Mouse (Mus musculus): ENCODE results near the gene Cldn3. TPM values are rescaled to one million over a fixed set of nuclear protein-coding genes. Genes with fewer than 3 reads are reported as not detected.
A peak's percentile ranks its signal among the peaks of the same experiment; 100 is the strongest.

Gene Cldn3
- polyA plus RNA-seq, 1 experiment: 26.7 TPM

DNA sequence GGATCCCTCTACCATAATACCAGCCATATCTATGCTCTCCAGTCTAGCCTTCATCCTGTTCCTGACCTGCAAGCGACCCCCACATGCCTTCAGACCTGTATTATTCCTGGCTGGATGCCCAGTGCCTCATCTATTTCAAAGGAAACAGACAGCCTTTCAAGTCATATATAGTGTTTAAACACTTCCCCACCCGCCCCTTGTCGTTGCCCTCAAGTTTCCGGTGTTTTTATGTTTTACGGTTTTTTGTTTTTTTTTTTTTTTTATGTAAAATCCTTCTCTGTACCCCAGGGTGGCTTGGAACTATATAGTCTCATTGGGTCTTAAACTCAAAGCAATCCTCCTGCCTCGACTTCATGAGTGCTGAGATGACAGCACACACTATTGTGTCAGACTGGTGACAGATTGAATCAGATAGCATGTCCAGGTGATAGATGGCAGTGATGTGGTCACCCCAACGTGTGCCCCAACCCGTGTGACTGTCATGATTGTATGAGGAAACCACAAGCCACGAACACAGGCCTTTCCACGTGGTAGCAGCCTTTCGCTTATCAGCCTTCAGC, 38.7 kb downstream of the Cldn3 start:
- TF ChIP-seq POLR2A (IDR thresholded peaks at IDR 0.05; ENCODE audit: low read depth, low read length) (no peak), CTCF (conservative IDR thresholded peaks at IDR 0.05; ENCODE audit: insufficient read depth, insufficient read length, low read depth, low read length) (no peak)
- H3K27me3 ChIP-seq (replicated peaks; ENCODE audit: control insufficient read depth, insufficient read depth, low read length): no peaks in the 10 kb centered on the region
- DNase-seq: peak; percentile 46
- H3K4me1 ChIP-seq (ENCODE audit: control insufficient read depth, insufficient read depth, low read length): peaks cover 16% of the 10 kb centered on the region; the same call in 1 of the 2 replicates
- 52% methylated on average over 11 of the region's 11 CpGs for WGBS
- H3K27ac ChIP-seq (ENCODE audit: insufficient read depth, low read depth, low read length): no peak overlapping the region
- no peak overlapping the region for H3K4me3 ChIP-seq (ENCODE audit: insufficient read depth, low read depth, low read length)
- H3K36me3 ChIP-seq (ENCODE audit: control insufficient read depth, insufficient read depth, low read length): no peaks in the 10 kb centered on the region

GRCm38 (mm10) chr5:135025899-135026298, 39.9 kb downstream of the Cldn3 start:
- H3K27ac ChIP-seq (ENCODE audit: insufficient read depth, low read depth, low read length): no peak overlapping the region

GRCm38 (mm10) chr5:135029007-135029854, 43.2 kb downstream of the Cldn3 start:
- H3K27me3 ChIP-seq (replicated peaks; ENCODE audit: control insufficient read depth, insufficient read depth, low read length): no peaks in the 10 kb centered on the region
- TF ChIP-seq POLR2A (IDR thresholded peaks at IDR 0.05; ENCODE audit: low read depth, low read length) (no peak), CTCF (conservative IDR thresholded peaks at IDR 0.05; ENCODE audit: insufficient read depth, insufficient read length, low read depth, low read length) (no peak)
- no peak overlapping the region for H3K4me3 ChIP-seq (ENCODE audit: insufficient read depth, low read depth, low read length)
- no peaks in the 10 kb centered on the region for H3K36me3 ChIP-seq (ENCODE audit: control insufficient read depth, insufficient read depth, low read length)
- H3K4me1 ChIP-seq (ENCODE audit: control insufficient read depth, insufficient read depth, low read length): 0 out of 2 replicates have a peak, but pooled peaks cover 3% of the 10 kb centered on the region
- 32% methylated on average over 18 of the region's 18 CpGs for WGBS
- no peak overlapping the region for H3K27ac ChIP-seq (ENCODE audit: insufficient read depth, low read depth, low read length)
- peak; percentile 71 for DNase-seq

More at GRCm38 (mm10) chr5:135025899-135026298, 39.9 kb downstream of the Cldn3 start:
- H3K4me3 ChIP-seq (ENCODE audit: insufficient read depth, low read depth, low read length): no peak overlapping the region
- peaks cover 16% of the 10 kb centered on the region; the same call in 1 of the 2 replicates for H3K4me1 ChIP-seq (ENCODE audit: control insufficient read depth, insufficient read depth, low read length)
- H3K27me3 ChIP-seq (replicated peaks; ENCODE audit: control insufficient read depth, insufficient read depth, low read length): no peaks in the 10 kb centered on the region
- TF ChIP-seq POLR2A (IDR thresholded peaks at IDR 0.05; ENCODE audit: low read depth, low read length): no peak
- TF ChIP-seq CTCF (conservative IDR thresholded peaks at IDR 0.05; ENCODE audit: insufficient read depth, insufficient read length, low read depth, low read length): no peak
- H3K36me3 ChIP-seq (ENCODE audit: control insufficient read depth, insufficient read depth, low read length): no peaks in the 10 kb centered on the region
- WGBS: 54% methylated on average over 7 of the region's 7 CpGs
- no peak for DNase-seq

- DNase-seq: peak; percentile 61
- WGBS: 70% methylated on average over 5 of the region's 5 CpGs
- no peaks in the 10 kb centered on the region for H3K27me3 ChIP-seq (replicated peaks; ENCODE audit: control insufficient read depth, insufficient read depth, low read length)
Measured at GRCm38 (mm10) chr5:135032581-135032980, 46.6 kb downstream of the Cldn3 start.

DNA sequence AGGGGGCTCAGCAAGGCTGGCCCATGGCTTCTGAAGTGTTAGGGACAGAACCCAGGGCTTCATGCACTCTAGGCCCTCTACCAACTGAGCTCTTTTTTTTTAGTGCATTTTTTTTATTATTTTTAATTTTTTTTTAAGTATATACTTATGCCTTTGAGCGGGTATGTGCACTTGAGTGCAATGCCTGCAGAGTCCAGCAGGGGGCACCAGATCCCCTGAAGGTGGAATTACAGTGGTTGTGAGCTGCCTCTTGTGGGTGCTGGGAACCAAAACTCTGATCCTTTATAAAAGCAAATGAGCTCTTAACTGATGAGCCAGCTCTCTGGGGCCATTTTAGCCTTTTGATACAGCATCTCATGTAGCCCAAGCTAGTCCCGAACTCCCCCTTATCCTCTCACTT, 48.6 kb downstream of the Cldn3 start:
- H3K4me1 ChIP-seq (ENCODE audit: control insufficient read depth, insufficient read depth, low read length): no peaks in the 10 kb centered on the region
- WGBS: 97% methylated on average over 2 of the region's 2 CpGs
- H3K27ac ChIP-seq (ENCODE audit: insufficient read depth, low read depth, low read length): no peak overlapping the region
- no peaks in the 10 kb centered on the region for H3K36me3 ChIP-seq (ENCODE audit: control insufficient read depth, insufficient read depth, low read length)
- TF ChIP-seq CTCF (conservative IDR thresholded peaks at IDR 0.05; ENCODE audit: insufficient read depth, insufficient read length, low read depth, low read length) (peak; percentile 27; the same call in 1 of the 2 replicates), POLR2A (IDR thresholded peaks at IDR 0.05; ENCODE audit: low read depth, low read length) (no peak)
- H3K27me3 ChIP-seq (replicated peaks; ENCODE audit: control insufficient read depth, insufficient read depth, low read length): no peaks in the 10 kb centered on the region
- no peak for DNase-seq
- no peak overlapping the region for H3K4me3 ChIP-seq (ENCODE audit: insufficient read depth, low read depth, low read length)

More at GRCm38 (mm10) chr5:135032581-135032980, 46.6 kb downstream of the Cldn3 start:
- Histone ChIP-seq H3K4me3 (ENCODE audit: insufficient read depth, low read depth, low read length) (no peak overlapping the region), H3K4me1 (ENCODE audit: control insufficient read depth, insufficient read depth, low read length) (0 out of 2 replicates have a peak, but pooled peaks cover 3% of the 10 kb centered on the region), H3K36me3 (ENCODE audit: control insufficient read depth, insufficient read depth, low read length) (no peaks in the 10 kb centered on the region), H3K27ac (ENCODE audit: insufficient read depth, low read depth, low read length) (no peak overlapping the region)
- no peak for TF ChIP-seq POLR2A (IDR thresholded peaks at IDR 0.05; ENCODE audit: low read depth, low read length)
- no peak for TF ChIP-seq CTCF (conservative IDR thresholded peaks at IDR 0.05; ENCODE audit: insufficient read depth, insufficient read length, low read depth, low read length)

GRCm38 (mm10) chr5:135035608-135036359, 49.8 kb downstream of the Cldn3 start:
- Histone ChIP-seq H3K27ac (ENCODE audit: insufficient read depth, low read depth, low read length) (no peak overlapping the region), H3K4me1 (ENCODE audit: control insufficient read depth, insufficient read depth, low read length) (no peaks in the 10 kb centered on the region), H3K36me3 (ENCODE audit: control insufficient read depth, insufficient read depth, low read length) (no peaks in the 10 kb centered on the region), H3K27me3 (replicated peaks; ENCODE audit: control insufficient read depth, insufficient read depth, low read length) (no peaks in the 10 kb centered on the region), H3K4me3 (ENCODE audit: insufficient read depth, low read depth, low read length) (no peak overlapping the region)
- TF ChIP-seq POLR2A (IDR thresholded peaks at IDR 0.05; ENCODE audit: low read depth, low read length) (no peak), CTCF (conservative IDR thresholded peaks at IDR 0.05; ENCODE audit: insufficient read depth, insufficient read length, low read depth, low read length) (no peak; the same call in 1 of the 2 replicates)
- 64% methylated on average over 18 of the region's 18 CpGs for WGBS
- peak; percentile 72 for DNase-seq

Other genes with a start within 250 kb of the Cldn3 start
- 23.6 and 30.8 TPM in 2 replicates for gene Eln, start 238.9 kb upstream of the Cldn3 start, polyA plus RNA-seq (2012; rRNA removed)
- gene Tmem270, start 79.5 kb upstream of the Cldn3 start, polyA plus RNA-seq (2012; rRNA removed): 0.09 TPM in 1 of 2 replicates, not detected in the other
- not detected in 2 replicates for gene Cldn13, start 70.7 kb upstream of the Cldn3 start, polyA plus RNA-seq (2012; rRNA removed)
- gene Mettl27, start 53.8 kb upstream of the Cldn3 start, polyA plus RNA-seq (2012; rRNA removed): 33.7 and 38.0 TPM in 2 replicates
- 37.5 and 44.1 TPM in 2 replicates for gene Cldn4, start 39.3 kb upstream of the Cldn3 start, polyA plus RNA-seq (2012; rRNA removed)
- 111 and 121 TPM in 2 replicates for gene Abhd11, start 22.9 kb downstream of the Cldn3 start, polyA plus RNA-seq (2012; rRNA removed)
- gene Stx1a, start 37.3 kb downstream of the Cldn3 start, polyA plus RNA-seq (2012; rRNA removed): 3.9 and 4.1 TPM in 2 replicates
- gene Dnajc30, start 78.0 kb downstream of the Cldn3 start, polyA plus RNA-seq (2012; rRNA removed): 47.3 and 63.3 TPM in 2 replicates
- 50.4 and 50.7 TPM in 2 replicates for gene Bud23, start 78.7 kb downstream of the Cldn3 start, polyA plus RNA-seq (2012; rRNA removed)
- 7.3 and 8.7 TPM in 2 replicates for gene Vps37d, start 92.1 kb downstream of the Cldn3 start, polyA plus RNA-seq (2012; rRNA removed)
- gene Mlxipl, start 103.7 kb downstream of the Cldn3 start, polyA plus RNA-seq (2012; rRNA removed): 144 and 170 TPM in 2 replicates
- gene Tbl2, start 163.4 kb downstream of the Cldn3 start, polyA plus RNA-seq (2012; rRNA removed): 10.1 and 10.2 TPM in 2 replicates
- 36.7 and 47.9 TPM in 2 replicates for gene Bcl7b, start 182.1 kb downstream of the Cldn3 start, polyA plus RNA-seq (2012; rRNA removed)
- 16.5 and 18.7 TPM in 2 replicates for gene Baz1b, start 201.1 kb downstream of the Cldn3 start, polyA plus RNA-seq (2012; rRNA removed)

Measured in kidney, adult 2 months (tissue).